Mouse (Mus musculus): Measurements from ENCODE around the gene Hmcn2.

- TF ChIP-seq CTCF (IDR thresholded peaks at IDR 0.05; ENCODE audit: borderline replicate concordance, insufficient read depth, low read length) (no peak), POLR2A (IDR thresholded peaks at IDR 0.05; ENCODE audit: low read depth, low read length) (no peak)
Observed at GRCm38 (mm10) chr2:31500292-31501204, 186.3 kb downstream of the Hmcn2 start.

Measured in embryonic fibroblast, embryonic 13.5 days (primary cell).